Mouse (Mus musculus): ENCODE results near the gene N4bp1.

N4bp1 gene

DNA sequence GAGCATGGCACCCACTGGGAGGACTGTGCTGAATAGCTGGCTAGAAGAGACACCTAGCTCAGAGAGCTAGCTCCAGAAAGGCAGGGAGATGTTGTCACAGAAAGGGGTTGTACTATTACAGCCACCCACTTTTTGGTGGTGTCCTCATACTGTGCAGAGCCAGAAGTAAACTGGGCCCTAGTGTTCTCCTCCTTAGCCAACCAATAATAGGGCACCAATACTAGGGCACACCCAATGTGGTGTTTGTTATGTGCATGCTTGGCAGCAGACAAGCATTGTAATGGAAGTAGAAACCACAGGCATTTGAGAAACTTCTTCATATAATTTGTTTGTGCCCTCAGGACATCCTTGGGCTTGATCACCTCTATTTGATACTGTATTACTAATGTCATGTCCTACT, 58.5 kb downstream of the N4bp1 start:
- in situ Hi-C loops (cut with MseI, MboI), result loop anchor here in 1 of 2 experiments (5.0 kb wide), 1 partner anchor 76 kb away; no protein-coding TSS in a partner anchor

DNA sequence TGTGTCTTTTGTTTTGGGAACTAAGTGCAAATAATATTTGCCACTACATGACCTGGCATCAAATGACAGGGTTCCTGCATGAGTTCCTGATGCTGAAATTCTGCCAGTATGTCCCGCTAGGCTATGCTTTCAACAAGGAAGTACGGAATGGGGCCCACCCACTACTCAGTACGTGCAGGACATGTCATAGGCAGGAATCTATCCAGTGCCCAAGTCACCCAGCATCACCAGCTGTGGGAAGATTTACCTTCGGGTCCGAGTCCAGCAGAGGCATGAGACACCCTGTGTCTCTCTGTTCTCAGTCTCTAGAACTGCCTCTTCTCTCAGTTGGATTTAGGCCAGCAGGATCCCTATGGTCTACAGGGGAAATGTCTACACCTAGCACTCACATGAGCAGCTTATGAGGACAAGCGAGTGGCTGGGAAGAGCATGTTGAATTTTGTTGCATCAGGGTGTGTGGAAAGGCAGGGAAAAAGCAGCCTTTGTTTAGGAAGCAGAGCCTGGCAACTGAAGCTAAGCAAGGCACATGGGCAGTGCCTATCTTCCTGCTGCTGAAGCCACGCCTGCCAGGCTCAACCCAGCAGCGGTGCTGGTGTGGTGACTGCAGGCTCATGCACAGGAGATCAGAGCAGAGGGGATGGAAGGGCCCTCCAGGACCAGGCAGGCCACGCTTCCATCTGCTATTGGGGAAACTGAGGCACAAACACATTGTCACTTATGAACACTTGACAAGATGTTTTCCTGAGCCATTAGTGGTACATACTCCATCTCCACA, 59.2 kb downstream of the N4bp1 start:
- in situ Hi-C loops (cut with MseI, MboI), result loop anchor here in 1 of 2 experiments (5.0 kb wide), 1 partner anchor 76 kb away; no protein-coding TSS in a partner anchor

DNA sequence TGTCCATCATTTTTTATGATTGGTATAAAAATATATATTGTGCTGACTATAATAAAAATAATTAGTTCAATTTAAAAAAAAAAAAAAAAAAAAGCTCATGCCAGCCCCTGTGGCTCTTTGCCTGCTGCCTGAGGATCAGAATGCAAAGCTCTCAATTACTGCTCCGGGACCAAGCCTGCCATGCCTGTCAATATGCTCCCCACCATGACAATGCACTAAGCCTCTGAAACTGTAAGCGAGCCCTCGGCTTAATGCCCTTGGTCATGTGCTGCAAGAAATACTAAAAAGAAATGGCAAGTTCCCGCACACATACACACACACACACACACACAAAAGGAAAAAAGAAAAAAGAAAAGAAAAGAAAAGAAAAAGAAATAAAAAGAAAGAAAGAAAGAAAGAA, 60.3 kb downstream of the N4bp1 start:
- in situ Hi-C loops (cut with MseI, MboI), result loop anchor here in 1 of 2 experiments (5.0 kb wide), 1 partner anchor 78 kb away; no protein-coding TSS in a partner anchor

DNA sequence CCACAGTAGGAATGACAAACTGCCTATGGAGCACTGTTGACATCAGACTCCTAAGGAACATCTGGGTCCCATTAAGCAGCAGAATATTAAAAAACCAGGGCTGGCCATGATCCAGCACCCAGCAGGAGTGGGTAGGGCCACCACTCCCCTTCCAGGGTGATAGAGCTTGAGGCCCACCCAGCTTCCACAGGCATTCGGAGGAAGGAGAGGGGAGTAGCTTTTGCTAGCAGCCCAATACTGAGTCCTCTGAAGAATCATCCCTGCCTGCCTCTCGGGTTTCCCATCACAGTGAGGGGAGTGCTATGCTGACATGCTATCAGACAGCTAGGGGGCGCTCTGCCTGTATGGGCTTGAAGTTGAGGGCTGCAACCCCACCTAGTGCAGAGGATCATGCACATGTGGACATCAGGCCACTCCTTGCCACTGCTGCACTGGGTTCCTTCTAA, 64.3 kb downstream of the N4bp1 start:
- in situ Hi-C loops (cut with MseI, MboI), result no loop called here

DNA sequence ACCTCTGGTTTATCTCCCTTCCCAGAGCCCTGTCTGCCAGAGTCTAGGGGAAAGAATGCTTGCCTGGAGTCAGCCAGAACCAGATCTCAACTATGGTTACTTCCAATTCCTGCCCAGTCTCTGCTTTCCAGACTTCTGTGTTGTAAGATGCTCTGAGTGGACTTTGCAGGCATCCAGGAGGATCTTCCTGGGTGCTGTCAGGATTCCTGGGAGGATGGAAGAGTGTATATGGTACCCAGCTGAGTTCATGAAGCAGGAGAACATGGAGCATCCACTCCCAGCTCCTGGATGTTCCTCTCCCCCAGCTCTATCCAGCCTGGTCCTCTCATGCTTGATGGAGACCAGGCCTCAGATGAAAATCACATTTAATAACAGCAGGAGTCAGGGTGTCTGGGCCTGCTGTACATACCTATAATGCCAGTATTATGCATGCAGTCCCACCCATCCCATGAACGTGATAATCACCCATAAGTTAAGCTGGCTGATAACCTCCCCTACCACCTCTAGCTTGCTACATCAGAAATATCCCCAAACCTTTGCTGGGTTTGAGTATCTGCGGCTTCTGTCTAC, 64.8 kb downstream of the N4bp1 start:
- in situ Hi-C loops (cut with MseI, MboI), result no loop called here

DNA sequence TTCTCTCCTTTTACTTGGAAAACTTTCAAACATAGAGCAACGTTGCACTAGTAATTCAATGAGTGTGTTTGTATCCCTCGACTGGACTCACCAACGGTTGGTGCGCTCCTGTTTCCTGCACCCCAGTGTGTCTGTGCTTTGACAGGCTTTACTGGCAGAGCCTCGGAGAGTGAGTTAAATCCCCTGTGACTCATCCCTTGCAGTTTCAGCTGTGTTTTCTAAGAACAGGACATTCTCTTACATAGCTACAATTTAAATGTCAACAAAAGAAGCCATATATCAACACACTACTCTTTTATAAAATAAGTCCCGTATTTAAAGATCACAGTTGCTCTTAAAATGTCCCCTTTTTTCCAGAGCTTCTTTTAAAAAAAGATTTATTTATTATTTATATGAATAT, 65.6 kb downstream of the N4bp1 start:
- in situ Hi-C loops (cut with MseI, MboI), result loop anchor here in 1 of 2 experiments (10.0 kb wide), 1 partner anchor 85 kb away; no protein-coding TSS in a partner anchor

DNA sequence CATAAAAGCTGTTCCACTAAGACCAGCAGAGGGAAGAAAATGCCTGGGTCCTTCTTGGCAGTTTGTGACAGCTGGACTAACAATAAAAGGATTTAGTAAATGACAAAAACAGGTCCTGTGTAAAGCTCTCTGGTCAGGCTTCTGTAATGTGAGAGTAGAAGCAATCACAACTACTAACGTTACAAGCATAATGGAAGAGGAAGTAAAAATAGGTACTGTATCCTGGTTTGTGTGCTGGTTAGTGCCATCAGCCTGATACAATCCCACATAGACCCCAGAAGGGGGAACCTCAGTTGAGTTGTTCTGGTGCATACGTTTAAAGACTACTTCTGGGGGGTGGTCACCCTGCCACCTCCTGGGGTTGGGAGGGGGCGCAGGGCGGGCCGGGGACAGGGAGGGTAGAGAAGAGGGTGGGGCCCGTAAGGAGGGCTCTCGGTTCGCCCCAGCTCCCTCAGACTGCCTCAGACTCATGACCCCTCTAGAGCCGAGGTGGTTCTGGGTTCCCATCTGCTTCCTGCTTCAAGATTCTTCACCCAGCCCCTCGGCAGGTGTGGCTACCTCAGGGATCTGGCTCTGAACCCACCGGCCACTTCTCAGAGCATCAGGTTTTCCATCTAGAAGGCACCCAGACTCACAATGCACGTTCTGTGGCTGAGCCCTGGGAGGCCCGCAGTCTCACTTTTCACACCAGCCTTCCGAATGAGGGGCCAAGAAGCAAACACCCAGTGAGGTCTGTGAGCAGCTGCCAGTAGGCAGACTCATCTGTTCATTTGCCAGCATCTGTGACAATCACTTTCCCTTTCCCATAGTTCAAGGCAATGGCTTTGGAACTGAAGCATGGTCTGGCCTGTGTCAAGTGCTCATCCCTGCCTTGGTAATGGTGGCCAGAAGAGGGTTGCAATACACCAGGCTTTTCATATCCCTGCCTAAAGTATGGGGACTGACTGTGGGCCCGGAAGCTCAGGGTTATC, 75.8 kb downstream of the N4bp1 start:
- in situ Hi-C loops (cut with MseI, MboI), result no loop called here

DNA sequence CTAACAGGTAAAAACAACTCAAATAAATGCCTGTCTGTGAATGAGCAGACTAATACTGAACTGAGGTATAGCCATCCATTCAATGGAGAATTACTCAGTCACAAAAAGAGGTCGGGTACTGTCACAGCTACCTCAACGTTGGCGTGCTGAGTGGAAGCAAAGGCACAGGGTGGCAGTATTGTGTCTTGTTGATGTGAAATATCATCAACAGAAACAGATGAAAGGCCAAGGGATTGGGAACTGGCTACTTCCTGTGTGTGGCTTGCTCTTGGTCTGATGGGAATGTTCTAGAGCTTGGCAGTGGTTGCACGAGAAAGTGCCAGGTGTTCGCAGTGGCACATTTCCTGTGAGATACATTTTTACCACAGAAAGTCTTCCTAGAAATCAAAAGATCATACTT, 76.8 kb downstream of the N4bp1 start:
- in situ Hi-C loops (cut with MseI, MboI), result no loop called here

DNA sequence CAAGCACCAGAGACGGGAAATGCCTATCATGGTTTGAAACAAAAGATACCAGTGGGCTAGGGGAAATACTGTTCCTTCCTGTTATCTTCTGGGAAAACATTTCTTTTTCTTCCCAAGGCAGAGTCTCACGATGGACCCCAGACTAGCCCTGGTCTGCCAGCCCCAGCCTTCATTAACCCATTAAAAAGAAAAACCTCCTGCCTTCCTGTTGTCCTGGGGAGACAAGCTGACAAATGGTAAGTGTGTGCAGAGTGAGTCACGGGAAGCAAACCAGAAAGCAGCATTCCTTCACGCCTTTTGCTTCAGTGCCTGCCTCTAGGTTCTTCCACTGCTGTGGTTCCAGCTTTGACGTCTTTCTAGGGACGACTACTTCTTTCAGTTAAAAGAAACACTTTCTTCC, 83.1 kb downstream of the N4bp1 start:
- in situ Hi-C loops (cut with MseI, MboI), result no loop called here

DNA sequence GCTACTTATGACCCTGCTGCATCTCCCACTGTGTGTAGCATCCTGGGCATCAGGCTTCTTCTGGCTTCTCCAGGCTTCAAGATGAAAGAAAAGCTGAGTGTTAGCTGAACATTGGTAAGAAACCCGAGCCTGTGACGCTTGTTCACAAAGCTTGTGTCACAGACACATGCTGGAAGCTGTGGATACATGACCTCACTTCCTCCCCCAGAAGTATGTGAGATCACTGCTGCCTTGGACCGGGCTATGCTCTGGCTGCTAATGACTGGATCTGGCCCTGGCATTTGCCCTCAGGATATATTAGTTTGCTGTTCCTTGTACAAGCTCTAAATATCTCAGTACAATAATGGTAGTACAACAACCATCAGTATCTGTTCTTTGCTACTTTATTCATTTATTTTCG, 84.1 kb downstream of the N4bp1 start:
- in situ Hi-C loops (cut with MseI, MboI), result no loop called here

DNA sequence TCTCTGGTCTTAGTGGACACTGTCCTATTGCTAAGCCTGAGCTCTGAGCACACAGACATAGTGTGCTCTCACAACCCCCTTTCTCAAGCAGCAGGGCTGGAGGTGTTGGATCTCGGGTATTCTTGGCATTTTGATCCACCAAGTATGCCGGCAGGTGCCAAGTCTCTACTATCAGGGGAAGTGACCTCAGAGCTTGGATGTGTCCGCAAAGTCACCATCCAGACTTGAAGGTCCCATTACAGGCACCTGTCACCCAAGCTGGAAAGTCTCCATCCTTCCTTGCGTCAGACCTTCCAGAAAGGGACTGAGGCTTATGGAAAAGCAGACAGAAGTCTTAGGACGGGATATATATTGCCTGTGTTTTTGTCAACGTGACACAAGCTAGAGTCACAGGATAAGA, 86.9 kb downstream of the N4bp1 start:
- in situ Hi-C loops (cut with MseI, MboI), result no loop called here

DNA sequence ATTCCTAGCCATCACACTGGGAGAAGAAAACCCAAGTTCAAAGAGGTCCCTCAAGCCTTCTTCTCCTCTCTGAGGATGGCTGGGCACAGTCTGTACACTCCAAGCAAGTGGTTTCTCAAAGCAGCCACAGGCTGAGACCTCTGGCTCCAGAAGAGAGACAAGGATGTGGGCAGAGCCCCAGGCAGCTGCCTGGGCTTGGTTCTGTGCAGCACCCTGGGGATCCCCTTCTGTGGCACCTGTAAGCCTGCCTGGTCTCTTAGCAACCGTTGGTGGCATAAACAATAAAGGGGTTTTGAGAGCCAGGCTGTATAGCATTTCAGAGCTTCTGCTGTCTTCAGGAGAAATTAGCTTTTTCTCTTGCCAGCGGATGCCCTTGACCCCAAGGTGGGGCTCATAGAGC, 87.4 kb downstream of the N4bp1 start:
- in situ Hi-C loops (cut with MseI, MboI), result no loop called here

DNA sequence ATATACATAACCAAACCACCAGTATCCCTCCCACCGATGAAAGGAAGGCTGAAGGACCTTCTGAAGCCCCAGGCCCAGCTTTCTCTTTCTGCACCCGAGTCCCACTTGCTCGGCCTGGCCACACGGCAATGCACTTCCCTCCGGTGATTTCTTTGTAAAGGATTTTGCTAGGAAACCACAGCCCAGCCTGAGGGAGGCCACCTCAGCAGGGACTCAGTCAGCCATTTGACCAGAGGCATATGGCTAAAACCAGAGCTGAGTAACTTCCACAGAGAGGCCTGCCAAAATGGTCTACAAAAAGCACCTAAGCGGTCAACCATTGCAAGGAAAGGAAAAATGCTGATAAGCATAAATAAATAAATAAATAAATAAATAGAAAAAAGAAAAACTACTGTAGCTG, 90.3 kb downstream of the N4bp1 start:
- in situ Hi-C loops (cut with MseI, MboI), result no loop called here

DNA sequence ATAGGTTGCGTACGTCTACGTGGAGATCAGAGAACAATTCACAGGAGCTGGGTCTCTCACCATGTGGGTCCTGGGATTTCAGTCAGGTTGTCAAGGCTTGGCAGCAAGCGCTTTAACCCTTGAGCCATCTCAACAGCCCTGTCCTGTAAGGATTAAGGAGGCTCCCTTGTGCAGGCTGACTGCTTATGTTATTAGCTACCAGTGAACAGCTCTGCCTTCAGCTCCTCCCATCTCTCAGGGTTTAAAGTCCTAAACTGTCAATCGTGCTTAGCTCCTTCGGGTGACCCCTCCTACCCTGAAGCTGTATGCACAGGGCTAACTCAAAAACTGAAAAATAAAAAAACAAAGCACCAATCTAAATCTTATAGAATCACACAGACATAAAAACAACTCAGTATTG, 93.5 kb downstream of the N4bp1 start:
- in situ Hi-C loops (cut with MseI, MboI), result no loop called here

DNA sequence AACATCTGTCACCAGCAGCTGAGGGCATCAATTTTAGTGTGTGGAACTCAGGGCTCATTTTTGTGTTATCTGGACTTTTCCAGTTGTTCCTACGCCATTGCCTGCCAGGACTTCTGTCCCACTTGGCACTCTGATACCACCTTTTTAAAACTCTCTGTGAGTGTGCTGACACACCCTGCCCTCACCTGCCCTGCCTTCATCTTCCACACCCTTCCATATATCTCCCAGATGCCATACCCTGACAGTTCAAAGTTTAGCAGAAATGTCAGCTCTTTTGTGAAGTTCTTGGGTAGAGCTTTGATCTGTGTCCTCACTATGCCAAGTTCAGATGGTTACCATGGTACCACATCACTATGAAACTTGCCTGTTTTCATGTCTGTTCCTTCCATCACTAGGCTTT, 95.5 kb downstream of the N4bp1 start:
- in situ Hi-C loops (cut with MseI, MboI), result no loop called here

DNA sequence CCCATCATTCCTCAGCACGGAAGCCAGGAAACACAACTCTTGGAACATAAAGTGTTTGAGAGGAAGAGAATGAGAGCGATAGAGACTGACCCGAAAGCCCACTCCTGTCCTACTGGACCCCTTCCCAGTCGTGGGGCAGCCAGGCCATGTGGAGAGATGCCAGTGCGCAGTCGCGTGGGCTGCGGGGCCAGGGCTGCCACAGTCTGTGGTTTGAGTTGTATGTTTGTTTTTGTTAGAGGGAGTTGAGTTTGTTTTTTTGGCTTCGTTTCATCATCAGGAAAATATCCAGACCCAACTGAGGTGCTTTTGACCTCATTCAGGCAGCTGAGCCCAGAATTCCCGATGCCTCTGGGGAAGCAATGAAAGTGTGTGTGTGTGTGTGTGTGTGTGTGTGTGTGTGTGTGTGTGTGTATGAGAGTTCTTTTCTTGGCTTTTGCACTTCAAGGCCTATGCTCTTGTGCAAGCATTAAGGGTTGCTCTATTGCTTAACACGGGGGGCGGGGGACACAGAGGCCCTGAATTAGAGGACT, 97.1 kb downstream of the N4bp1 start:
- in situ Hi-C loops (cut with MseI, MboI), result no loop called here

DNA sequence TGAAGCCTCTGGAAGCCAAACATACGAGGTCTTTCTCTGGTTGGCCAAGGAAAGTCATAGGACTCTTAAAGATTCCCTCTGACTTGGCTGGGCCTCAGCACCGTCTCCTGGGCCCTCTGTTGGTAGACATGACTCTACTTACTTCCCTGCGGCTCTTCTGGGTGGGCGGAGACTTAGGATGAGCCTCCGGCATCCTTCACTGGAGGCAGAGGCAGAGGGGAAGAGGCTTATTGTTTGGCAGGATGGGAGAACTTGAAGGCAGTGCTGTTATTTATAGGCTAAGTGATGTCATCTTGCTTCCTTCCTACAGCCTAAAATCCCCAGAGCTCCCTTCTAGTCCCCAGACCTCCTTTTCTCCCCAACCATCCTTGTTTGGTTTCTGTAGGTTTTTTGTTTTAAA, 98.6 kb downstream of the N4bp1 start:
- in situ Hi-C loops (cut with MseI, MboI), result no loop called here

DNA sequence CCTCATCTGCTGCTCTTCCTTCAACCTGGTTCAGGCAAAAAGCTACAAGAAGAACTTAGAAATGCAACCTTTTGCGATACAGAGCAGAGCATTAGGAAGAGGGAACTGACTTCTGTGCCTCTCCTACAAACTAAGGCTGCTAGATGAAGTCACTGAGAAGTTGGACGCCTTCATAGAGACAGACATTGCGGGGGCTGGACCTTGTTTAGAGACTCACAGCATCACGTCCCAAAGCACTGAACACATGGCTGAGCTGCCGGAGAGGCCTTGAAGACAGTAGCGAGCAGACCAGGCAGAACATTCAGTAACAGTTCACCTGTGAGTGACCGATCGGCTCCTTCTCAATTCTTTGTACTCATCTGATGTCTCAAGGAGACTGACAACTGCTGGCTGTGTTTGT, 104.0 kb downstream of the N4bp1 start:
- in situ Hi-C loops (cut with MseI, MboI), result no loop called here

DNA sequence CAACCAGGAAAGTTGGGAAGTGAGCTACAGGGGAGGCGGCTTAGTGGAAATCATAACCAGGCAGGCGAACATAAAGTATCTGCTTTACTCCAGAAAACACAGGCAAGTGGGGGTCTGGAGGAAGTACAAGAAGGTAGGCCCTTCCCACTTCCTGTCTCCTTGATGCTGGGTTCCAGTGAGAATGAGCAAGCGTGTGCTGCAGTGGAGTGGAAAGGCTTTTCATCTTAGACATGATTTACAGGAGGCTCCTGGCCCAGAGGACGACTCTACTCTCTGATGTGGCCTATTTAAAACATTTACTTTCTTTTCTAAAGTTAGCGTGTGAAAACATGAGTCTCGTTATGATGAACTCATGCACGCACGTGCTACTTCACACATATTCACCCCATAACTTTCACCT, 105.9 kb downstream of the N4bp1 start:
- in situ Hi-C loops (cut with MseI, MboI), result no loop called here

DNA sequence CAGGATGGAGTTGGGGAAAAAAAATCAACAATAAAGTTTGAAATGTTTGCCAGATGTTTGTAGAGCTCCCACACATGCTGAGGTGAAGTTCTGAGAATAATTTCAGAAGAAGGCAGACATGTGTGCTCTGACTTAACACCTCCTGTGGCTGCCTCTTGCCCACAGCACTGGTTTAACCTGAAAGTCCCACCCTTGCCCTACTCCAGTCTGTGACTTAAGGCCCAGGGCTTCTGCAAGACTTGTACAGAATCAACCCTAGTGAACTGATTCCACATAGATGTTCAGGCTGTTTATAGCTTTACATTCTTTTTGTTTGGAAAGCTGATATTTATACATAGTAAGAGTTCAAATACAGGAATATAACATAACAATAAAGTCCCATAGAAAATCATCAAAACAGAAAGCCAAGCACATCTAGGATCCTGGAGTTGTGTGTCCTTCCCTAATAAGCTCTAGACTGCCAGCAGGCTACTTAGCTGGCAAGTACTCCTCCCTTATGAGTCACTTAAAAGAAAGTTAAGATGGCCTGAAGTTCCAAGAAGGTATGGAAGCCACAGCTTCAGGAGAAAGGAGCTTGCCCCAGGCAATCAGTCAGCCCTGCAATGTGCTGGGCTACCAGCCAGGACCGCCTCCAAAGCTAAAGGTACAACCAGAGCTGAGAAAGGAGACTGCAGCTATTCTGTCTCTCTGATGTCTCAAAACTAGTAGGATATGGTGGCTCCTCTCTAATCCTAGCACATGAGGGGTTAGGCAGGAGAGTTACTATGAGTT, 114.9 kb downstream of the N4bp1 start:
- in situ Hi-C loops (cut with MseI, MboI), result no loop called here

DNA sequence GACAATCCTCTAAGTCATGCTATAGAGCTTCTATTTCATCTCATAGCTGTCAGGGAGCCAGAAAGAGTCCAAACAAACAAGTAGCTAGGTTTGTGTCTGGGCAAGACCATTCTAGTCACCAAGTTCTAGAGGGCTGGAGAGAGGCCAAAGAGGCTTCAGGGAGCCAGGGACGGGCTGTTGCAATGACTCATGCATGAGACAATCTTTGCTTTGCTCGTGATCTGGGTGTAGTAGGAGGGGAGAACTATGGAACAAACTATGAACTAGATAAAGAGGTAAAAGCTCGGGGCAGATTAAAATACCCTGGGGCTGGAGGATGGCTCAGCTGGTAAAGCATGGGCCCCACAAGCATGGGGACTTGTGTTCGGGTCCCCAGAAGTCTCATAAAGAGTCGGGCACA, 116.6 kb downstream of the N4bp1 start:
- in situ Hi-C loops (cut with MseI, MboI), result no loop called here
